Mouse (Mus musculus) bone marrow, adult 2 months (tissue): Measurements from ENCODE around the gene A430078G23Rik.

Experiments used
- CTCF ChIP-seq: fragments of 200-500 bp; IDR thresholded peaks from 2 replicates; pipeline ENCODE4 v1.5.1; 2011; ENCODE audit warnings: low read length, control low read depth; ENCODE audit not compliant: control insufficient read depth, insufficient read depth
- POLR2A ChIP-seq: fragments of 200-500 bp; IDR thresholded peaks from 2 replicates; pipeline ENCODE4 v1.6.1; 2011; ENCODE audit warnings: low read depth, mild to moderate bottlenecking, control low read depth, low read length, borderline replicate concordance; ENCODE audit not compliant: control insufficient read depth

DNA sequence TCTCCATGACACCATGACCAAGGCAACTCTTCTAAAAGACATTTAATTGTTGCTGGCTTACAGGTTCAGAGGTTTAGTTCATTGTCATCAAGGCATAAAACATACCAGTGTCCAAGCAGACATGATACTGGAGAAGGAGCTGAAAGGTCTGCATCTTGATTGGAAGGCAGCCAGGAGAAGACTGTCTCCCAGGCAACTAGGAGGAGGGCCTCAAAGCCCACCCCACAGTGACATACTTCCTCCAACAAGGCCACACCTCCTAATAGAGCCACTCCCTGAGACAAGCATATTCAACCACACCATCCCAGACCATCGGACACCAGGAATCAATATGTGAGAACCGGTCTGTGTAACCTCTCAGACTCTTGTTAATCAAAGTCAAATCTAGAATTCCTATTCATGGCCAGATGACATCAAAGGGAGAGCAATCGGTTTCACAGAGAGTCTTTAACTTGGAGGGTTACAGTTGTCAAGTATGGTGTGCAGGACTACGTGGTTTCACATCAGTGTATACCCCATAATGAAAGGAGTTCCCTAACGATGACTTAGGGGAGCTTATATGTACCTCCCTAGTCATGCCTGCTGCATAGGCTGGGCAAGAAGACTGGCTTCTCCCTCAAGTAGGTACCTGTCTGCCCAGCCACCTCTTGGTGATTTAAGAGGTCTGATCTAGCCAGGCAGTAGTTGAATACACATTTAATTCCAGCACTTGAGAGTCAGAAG, 6.4 kb upstream of the A430078G23Rik start:
- TF ChIP-seq CTCF, result no peak
- TF ChIP-seq POLR2A, result no peak
